Mouse (Mus musculus) forebrain, embryonic 10.5 days (tissue): ENCODE data around the gene Slc22a8. TPM values are rescaled to one million over a fixed set of nuclear protein-coding genes. Genes with fewer than 3 reads are reported as not detected.
A peak's percentile ranks its signal among the peaks of the same experiment; 100 is the strongest.

Experiments used
- DNase-seq: peaks from one replicate; pipeline ENCODE4 v3.0.0-alpha.2; 2017; ENCODE audit warnings: low spot score; ENCODE audit errors: extremely low spot score
- H3K27ac ChIP-seq: fragments of 300-500 bp; sonication (generic); 2 replicates; pipeline ENCODE4 v1.5.1; 2016; ENCODE audit warnings: mild to moderate bottlenecking
- H3K27me3 ChIP-seq: fragments of 300-500 bp; sonication (generic); 2 replicates; pipeline ENCODE4 v1.6.1; 2016; ENCODE audit warnings: mild to moderate bottlenecking; ENCODE audit not compliant: poor library complexity, severe bottlenecking
- H3K36me3 ChIP-seq: fragments of 300-500 bp; sonication (generic); replicated peaks from 2 replicates; pipeline ENCODE4 v1.6.1; 2016; ENCODE audit warnings: mild to moderate bottlenecking, moderate library complexity
- H3K4me1 ChIP-seq: fragments of 300-500 bp; sonication (generic); 2 replicates; pipeline ENCODE4 v1.6.1; 2016
- H3K4me3 ChIP-seq: fragments of 300-500 bp; sonication (generic); 2 replicates; pipeline ENCODE4 v1.5.1; 2016; ENCODE audit warnings: mild to moderate bottlenecking, moderate library complexity
- H3K9me3 ChIP-seq: fragments of 300-500 bp; sonication (generic); 2 replicates; pipeline ENCODE4 v1.6.1; 2016; ENCODE audit warnings: mild to moderate bottlenecking, moderate library complexity
- WGBS: fragments of 180-500 bp; shearing (Covaris S2); methylation state at CpG from one replicate; pipeline ENCODE4 v1.1.7; 2016; 5-methylcytosine and 5-hydroxymethylcytosine counted together
- polyA plus RNA-seq: library from polyadenylated mRNA; unstranded; fragments of >200 nt; fragmentation: Nextera tagmentation; extraction: Ambion mirVana; gene quantifications from 2 replicates; pipeline ENCODE4 v1.2.1, GENCODE M21; 2016

Gene Slc22a8
- polyA plus RNA-seq: 0.06 TPM in 1 of 2 replicates, not detected in the other

GRCm38 (mm10) chr19:8590954-8591353 is at the start of gene Slc22a8:
Gene Slc22a8 (plus strand): TSS chr19:8591254.
- Histone ChIP-seq H3K9me3 (no peaks in the 10 kb centered on the region), H3K4me3 (no peak within 1 kb of the TSS), H3K36me3 (no peaks in the 10 kb centered on the region), H3K4me1 (peaks cover 31% of the 10 kb centered on the region), H3K27ac (peak within 1 kb of the TSS; percentile 20; the same call in 1 of the 2 replicates), H3K27me3 (no peaks in the 10 kb centered on the region)
- DNase-seq: no peak
- 67% methylated on average over 8 of the region's 8 CpGs for WGBS

GRCm38 (mm10) chr19:8558897-8559296 is 32.2 kb upstream of the Slc22a8 start:
- no peak overlapping the region for H3K4me3 ChIP-seq
- WGBS: 91% methylated on average over 2 of the region's 2 CpGs

GRCm38 (mm10) chr19:8564021-8564420 is 27.0 kb upstream of the Slc22a8 start:
- no peak for DNase-seq
- Histone ChIP-seq H3K4me3 (no peak overlapping the region), H3K9me3 (no peaks in the 10 kb centered on the region), H3K27me3 (no peaks in the 10 kb centered on the region), H3K27ac (no peak overlapping the region), H3K36me3 (no peaks in the 10 kb centered on the region), H3K4me1 (0 out of 2 replicates have a peak, but pooled peaks cover 11% of the 10 kb centered on the region)
- 76% methylated on average over 2 of the region's 2 CpGs for WGBS

More at GRCm38 (mm10) chr19:8558897-8559296, 32.2 kb upstream of the Slc22a8 start:
- Histone ChIP-seq H3K9me3 (no peaks in the 10 kb centered on the region), H3K27ac (no peak overlapping the region), H3K27me3 (no peaks in the 10 kb centered on the region), H3K36me3 (no peaks in the 10 kb centered on the region), H3K4me1 (peaks cover 6% of the 10 kb centered on the region)
- DNase-seq: no peak

- no peaks in the 10 kb centered on the region for H3K9me3 ChIP-seq
- peaks cover 13% of the 10 kb centered on the region for H3K4me1 ChIP-seq
- 91% methylated on average over 3 of the region's 3 CpGs for WGBS
- H3K4me3 ChIP-seq: no peak overlapping the region
- no peak overlapping the region for H3K27ac ChIP-seq
- no peak for DNase-seq
- H3K36me3 ChIP-seq: no peaks in the 10 kb centered on the region
- H3K27me3 ChIP-seq: no peaks in the 10 kb centered on the region
These were observed 26.6 kb upstream of the Slc22a8 start for GRCm38 (mm10) chr19:8564469-8564868.

GRCm38 (mm10) chr19:8565262-8565661 is 25.8 kb upstream of the Slc22a8 start:
- whole genome bisulfite sequencing: 86% methylated on average over 2 of the region's 2 CpGs

GRCm38 (mm10) chr19:8565985-8566384 is 25.1 kb upstream of the Slc22a8 start:
- peaks cover 17% of the 10 kb centered on the region for H3K4me1 ChIP-seq
- no peaks in the 10 kb centered on the region for H3K27me3 ChIP-seq
- no peaks in the 10 kb centered on the region for H3K9me3 ChIP-seq
- no peak overlapping the region for H3K27ac ChIP-seq
- 58% methylated on average over 4 of the region's 4 CpGs for WGBS
- no peak overlapping the region for H3K4me3 ChIP-seq
- no peak for DNase-seq
- H3K36me3 ChIP-seq: no peaks in the 10 kb centered on the region

More at GRCm38 (mm10) chr19:8565262-8565661, 25.8 kb upstream of the Slc22a8 start:
- Histone ChIP-seq H3K4me3 (no peak overlapping the region), H3K4me1 (peaks cover 17% of the 10 kb centered on the region), H3K36me3 (no peaks in the 10 kb centered on the region), H3K27me3 (no peaks in the 10 kb centered on the region), H3K9me3 (no peaks in the 10 kb centered on the region), H3K27ac (no peak overlapping the region)
- no peak for DNase-seq

- DNase-seq: no peak
- H3K27ac ChIP-seq: no peak overlapping the region
- no peaks in the 10 kb centered on the region for H3K27me3 ChIP-seq
- H3K9me3 ChIP-seq: no peaks in the 10 kb centered on the region
- no peak overlapping the region for H3K4me3 ChIP-seq
- H3K4me1 ChIP-seq: peaks cover 17% of the 10 kb centered on the region
- no peaks in the 10 kb centered on the region for H3K36me3 ChIP-seq
- 55% methylated on average over 13 of the region's 13 CpGs for WGBS
These were observed 23.8 kb upstream of the Slc22a8 start for GRCm38 (mm10) chr19:8567104-8567880.

GRCm38 (mm10) chr19:8569453-8569863 is 21.6 kb upstream of the Slc22a8 start:
- H3K27ac ChIP-seq: peak overlapping the region; percentile 60; the same call in 1 of the 2 replicates
- H3K4me1 ChIP-seq: peaks cover 14% of the 10 kb centered on the region
- H3K4me3 ChIP-seq: peak overlapping the region; percentile 42
- H3K9me3 ChIP-seq: no peaks in the 10 kb centered on the region
- peak; percentile 34 for DNase-seq
- no peaks in the 10 kb centered on the region for H3K36me3 ChIP-seq
- 4% methylated on average over 14 of the region's 14 CpGs for WGBS
- H3K27me3 ChIP-seq: no peaks in the 10 kb centered on the region

- peaks cover 14% of the 10 kb centered on the region for H3K4me1 ChIP-seq
- DNase-seq: no peak
- WGBS: 72% methylated on average over 2 of the region's 2 CpGs
- no peak overlapping the region for H3K4me3 ChIP-seq
- H3K27ac ChIP-seq: no peak overlapping the region
- no peaks in the 10 kb centered on the region for H3K36me3 ChIP-seq
- H3K9me3 ChIP-seq: no peaks in the 10 kb centered on the region
- H3K27me3 ChIP-seq: no peaks in the 10 kb centered on the region
These were observed 20.6 kb upstream of the Slc22a8 start for GRCm38 (mm10) chr19:8570341-8571040.

GRCm38 (mm10) chr19:8571746-8572145 is 19.3 kb upstream of the Slc22a8 start:
- H3K9me3 ChIP-seq: no peaks in the 10 kb centered on the region
- no peak for DNase-seq
- H3K27me3 ChIP-seq: no peaks in the 10 kb centered on the region
- no peaks in the 10 kb centered on the region for H3K36me3 ChIP-seq
- no peak overlapping the region for H3K4me3 ChIP-seq
- no peak overlapping the region for H3K27ac ChIP-seq
- peaks cover 6% of the 10 kb centered on the region for H3K4me1 ChIP-seq
- WGBS: 82% methylated on average over 7 of the region's 7 CpGs

GRCm38 (mm10) chr19:8572485-8572884 is 18.6 kb upstream of the Slc22a8 start:
- H3K4me3 ChIP-seq: no peak overlapping the region
- H3K4me1 ChIP-seq: peaks cover 6% of the 10 kb centered on the region
- H3K36me3 ChIP-seq: no peaks in the 10 kb centered on the region
- H3K9me3 ChIP-seq: no peaks in the 10 kb centered on the region
- no peak overlapping the region for H3K27ac ChIP-seq
- H3K27me3 ChIP-seq: no peaks in the 10 kb centered on the region
- no peak for DNase-seq
- WGBS: 54% methylated on average over 3 of the region's 3 CpGs

GRCm38 (mm10) chr19:8577432-8577831 is 13.6 kb upstream of the Slc22a8 start:
- 86% methylated on average over 4 of the region's 4 CpGs for WGBS
- Histone ChIP-seq H3K4me3 (no peak overlapping the region), H3K4me1 (peaks cover 8% of the 10 kb centered on the region), H3K27ac (no peak overlapping the region), H3K27me3 (peaks cover 9% of the 10 kb centered on the region), H3K36me3 (no peaks in the 10 kb centered on the region), H3K9me3 (no peaks in the 10 kb centered on the region)
- no peak for DNase-seq
